Mouse (Mus musculus) kidney, adult 2 months (tissue): ENCODE measurements around the gene Fam131a.

Experiments
- CTCF ChIP-seq: fragments of 200-500 bp; conservative IDR thresholded peaks from 2 replicates; pipeline ENCODE4 v1.5.1; 2011; ENCODE audit warnings: low read depth, mild to moderate bottlenecking, control low read depth, low read length, moderate library complexity, mixed read lengths; ENCODE audit not compliant: insufficient read depth, insufficient read length
- POLR2A ChIP-seq: fragments of 200-500 bp; IDR thresholded peaks from one replicate; pipeline ENCODE4 v1.6.1; 2011; ENCODE audit warnings: low read depth, low read length, control low read depth

DNA sequence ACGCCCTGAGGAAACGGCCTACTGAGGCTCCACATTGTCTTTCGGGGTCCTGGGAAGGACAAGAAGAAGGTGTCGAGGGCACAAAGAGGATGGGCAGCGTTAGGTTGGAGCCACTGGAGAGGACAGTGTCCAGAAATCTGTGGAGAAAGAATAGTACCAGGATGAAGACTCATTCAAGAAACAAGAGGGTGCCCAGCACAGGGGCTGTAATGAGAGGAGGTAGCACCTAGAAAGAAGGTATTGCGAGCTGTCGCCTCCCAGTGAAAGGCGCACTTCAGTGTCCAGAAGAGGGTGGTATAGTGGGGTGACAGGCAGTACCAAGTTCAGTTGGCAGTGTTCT is 23.8 kb downstream of the Fam131a start:
- TF ChIP-seq CTCF (0 out of 2 replicates have a peak, but pooled peaks have one; percentile 9), POLR2A (no peak)
